Mouse (Mus musculus) thymus, postnatal 4 days (tissue): ENCODE results near the gene Erbin.
A peak's percentile ranks its signal among the peaks of the same experiment; 100 is the strongest.

Source experiments
- DNase-seq: peaks from one replicate; pipeline ENCODE4 v3.0.0; 2021

Gene Erbin

GRCm38 (mm10) chr13:103920261-103920932 lies at the start of gene Erbin:
Gene Erbin (minus strand): TSS chr13:103920514.
- DNase-seq, result peak; percentile 83

DNA sequence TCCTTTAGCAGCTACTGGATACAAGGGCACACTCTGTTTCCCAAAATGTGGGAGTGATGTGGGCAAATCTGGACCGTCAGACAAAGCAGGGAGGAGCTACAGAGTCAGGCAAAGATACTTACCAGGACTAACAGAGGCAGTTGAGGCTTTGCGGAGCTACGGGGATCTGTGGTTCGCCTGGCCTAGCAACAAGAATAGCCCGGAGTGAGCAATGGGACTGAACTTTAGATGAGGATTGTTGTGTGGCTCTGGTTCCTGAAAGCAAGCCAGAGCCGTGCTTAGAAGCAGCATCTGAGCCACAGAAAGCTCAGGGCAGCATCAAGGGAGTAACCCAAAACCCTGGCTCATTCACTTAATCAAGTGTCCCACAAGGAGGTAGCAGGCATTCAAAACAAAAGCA lies 49.6 kb upstream of the Erbin start:
- no peak for DNase-seq

DNA sequence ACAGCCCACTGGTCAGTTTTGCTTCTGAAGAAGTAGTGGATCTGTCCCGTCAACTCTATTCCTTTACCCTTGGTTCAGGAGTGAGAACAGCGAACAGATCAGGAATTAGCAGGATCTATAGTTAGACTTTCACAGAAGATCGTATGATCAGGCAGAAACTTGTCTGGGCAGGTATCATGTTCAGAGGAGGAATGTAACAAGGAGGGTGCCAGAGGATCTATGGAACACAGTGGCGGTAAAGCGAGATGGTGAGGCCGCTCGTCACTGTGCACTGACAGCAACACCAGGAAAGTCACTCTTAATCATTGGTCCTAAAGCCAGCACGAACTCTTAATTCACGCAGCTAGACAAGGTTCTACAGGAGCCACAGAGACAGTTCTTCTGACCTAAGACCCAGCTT lies 47.7 kb upstream of the Erbin start:
- no peak for DNase-seq

DNA sequence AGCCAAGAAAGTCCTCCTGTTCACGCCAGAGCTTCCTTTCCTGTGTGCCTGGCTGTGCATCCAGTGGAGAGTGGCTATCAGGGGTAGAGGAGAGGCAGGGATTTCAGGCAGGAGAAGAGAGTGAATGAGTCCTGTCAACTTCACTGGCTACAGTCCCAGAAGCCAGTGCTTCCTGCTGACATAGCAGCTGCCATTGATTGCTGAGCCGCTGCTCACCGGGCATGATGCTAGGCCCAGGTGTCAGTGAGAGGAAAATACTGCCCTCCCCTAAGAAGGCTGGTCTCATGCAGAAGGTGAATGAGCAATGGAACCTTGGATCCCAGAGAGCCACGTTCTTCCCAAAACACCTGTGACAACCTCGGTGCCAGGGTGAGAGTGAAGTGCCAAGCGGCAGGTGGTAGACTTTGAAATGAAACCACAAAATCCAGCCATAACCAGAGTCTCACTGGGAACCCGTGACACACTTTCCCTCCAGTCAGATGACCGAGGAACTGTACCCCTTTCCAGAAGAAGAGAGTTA lies 46.4 kb upstream of the Erbin start:
- DNase-seq, result no peak

DNA sequence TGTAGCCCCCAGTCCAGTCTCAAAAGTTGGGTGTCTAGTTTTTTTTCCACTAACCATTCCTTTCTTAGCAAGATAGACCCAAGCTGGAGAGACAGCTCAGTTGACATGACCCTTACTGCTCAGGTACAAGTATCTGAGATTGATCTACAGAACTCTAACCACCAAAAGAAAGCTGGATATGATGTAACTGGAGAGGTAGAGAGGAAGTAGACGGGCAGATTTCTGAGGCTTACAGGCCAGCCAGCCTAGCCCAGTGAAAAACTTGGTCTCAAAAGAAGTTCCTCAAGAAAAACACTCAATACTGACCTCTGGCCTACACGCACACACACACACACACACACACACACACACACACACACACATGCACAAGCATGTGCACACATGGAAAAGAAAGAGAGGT lies 44.9 kb upstream of the Erbin start:
- no peak for DNase-seq

GRCm38 (mm10) chr13:103963094-103963493 lies 42.8 kb upstream of the Erbin start:
- DNase-seq, result no peak

DNA sequence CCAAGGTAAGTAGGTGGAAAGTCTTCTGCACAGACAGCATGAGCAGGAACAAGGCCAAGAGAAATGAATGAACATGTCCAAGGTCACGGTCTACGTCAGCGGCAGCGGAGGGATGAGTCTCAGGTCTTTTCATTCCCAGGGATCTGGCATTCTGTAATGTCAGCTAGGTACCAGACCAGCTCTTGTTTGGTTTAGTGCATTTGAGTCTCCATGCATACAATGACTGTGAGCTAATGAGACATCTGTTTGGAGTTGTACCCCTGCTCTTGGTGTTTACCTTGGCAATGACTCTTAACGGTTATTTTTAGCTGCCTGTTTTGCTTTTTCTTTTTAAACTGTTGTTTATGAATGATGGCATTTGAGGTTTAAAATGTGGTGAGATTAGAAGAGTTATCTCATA lies 39.5 kb upstream of the Erbin start:
- DNase-seq, result no peak

- no peak for DNase-seq
Measured at GRCm38 (mm10) chr13:103958607-103959123, 38.4 kb upstream of the Erbin start.

- DNase-seq, result no peak
Measured at GRCm38 (mm10) chr13:103957175-103957940, 37.0 kb upstream of the Erbin start.

DNA sequence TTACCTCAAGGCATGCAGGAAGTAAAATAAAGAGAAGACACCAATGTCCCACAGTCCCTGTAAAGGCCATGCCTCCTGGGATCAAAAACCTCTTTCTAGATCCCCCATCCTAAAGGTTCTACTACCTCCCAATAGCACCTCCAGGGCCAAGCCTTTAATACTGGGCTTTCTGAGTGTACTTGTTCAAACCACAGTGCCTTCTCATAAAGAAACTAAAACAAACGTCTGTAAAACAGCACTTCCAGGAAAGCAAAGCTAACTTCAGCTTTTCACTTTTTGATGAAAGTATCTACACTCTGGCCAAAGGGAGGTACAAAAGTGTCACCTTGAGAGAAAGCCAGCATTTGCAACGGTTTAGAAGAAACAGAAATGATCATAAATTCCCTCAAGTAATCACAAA lies 35.3 kb upstream of the Erbin start:
- DNase-seq, result no peak

DNA sequence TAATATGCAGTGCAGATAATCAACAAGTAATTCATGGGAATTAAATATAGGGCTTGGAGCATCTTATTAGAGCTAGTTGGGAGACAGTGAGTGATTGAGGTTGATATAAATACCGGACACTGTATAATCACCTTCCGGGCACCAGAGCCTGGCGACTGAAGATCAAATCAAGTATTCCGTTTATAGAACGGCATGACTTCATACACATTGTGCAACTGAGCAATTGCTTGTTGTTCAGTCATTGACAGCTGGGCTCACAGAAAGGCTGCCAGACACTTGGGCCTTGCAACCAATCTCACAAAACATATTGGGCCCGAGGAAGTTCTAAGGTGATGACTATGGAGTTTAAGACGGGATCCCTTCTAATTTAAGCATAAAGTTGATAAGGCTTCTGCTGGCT lies 31.1 kb upstream of the Erbin start:
- DNase-seq, result no peak

DNA sequence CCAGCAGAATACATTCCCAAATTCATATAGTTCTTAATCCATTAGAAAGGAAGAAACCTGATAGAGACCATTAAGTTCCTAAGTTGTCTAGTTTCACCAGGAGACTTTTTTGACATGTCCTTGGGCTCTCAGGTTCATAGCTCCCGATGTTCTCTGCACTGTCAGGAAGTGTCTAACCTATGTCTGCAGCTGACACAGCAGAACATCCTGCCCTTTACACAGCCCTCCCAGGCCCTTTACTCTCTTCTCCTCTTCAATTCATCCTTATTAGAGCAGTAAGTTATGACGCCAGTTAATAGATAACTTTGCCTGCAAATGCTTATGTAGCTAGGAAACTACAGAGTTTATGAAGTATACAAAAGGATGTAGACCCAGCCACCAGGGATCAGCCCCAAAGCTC lies 20.5 kb upstream of the Erbin start:
- DNase-seq, result no peak

DNA sequence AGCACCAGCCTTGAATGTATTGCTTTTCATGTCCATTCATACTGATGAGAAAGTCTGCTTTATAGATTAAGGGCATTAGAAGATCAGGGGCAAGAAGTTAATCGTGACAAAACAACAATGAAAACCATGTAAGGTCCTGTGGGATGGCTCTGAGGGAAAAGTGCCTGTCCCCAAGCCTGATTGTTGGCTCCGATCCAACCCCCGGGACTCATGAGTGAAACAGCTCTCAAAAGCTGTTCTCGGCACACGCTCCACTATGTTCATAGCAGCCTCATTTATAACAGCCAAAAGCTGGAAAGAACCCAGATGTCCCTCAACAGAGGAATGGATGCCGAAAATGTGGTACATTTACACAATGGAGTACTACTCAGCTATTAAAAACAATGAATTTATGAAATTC lies 4.3 kb upstream of the Erbin start:
- DNase-seq, result no peak

DNA sequence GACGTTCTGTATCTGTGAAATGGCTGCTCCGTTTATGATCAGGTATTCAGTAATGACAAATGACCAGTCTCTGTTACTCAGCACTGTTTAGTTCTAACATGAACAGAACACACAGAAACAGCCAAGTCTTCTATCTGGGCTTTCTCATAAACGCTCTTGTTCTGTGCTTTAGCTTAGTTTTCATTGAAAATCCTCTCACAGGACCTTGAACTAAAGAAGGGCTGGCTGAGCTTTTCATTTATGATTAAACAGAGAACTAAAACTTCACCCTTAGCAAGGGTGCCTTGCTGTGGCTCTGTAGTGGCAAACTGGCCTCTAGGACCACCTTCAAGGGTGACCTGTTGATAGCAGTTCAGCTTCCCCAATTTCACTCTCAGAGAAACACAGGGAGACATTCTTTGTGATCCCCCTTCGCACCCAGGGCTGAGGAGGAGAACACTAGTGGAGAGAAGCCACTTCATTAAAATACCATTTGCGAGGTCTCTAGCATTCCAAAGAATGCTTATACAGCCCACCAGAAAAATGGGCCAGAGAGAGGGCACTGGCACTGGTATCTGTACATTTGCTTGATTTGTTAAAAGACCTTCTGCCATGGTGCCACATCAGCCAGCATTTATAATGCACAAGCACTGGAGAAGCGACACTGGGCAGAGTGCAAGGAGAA lies 3.2 kb upstream of the Erbin start:
- DNase-seq, result no peak

- no peak for DNase-seq
Measured at GRCm38 (mm10) chr13:103921831-103922380, 1.6 kb upstream of the Erbin start.

- peak; percentile 92 for DNase-seq
Measured at GRCm38 (mm10) chr13:103920933-103921830, 868 bp upstream of the Erbin start.

DNA sequence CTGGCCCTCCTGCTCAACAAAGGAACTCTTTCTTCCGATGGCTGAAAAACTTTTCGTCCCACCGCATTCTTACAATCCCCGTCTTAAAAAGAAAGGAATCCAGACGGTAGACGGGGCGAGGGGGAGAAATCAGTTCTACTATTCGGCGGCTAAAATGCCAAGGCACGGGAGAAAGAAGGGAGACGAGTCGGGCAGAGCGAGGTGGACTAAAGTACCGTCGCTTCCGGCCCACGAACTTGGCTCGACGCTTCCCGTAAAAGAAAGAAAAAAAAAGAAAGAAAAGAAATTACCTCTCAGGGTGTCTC lies 406 bp downstream of the Erbin start:
- no peak for DNase-seq

- peak; percentile 42 for DNase-seq
Measured at GRCm38 (mm10) chr13:103919234-103919955, 919 bp downstream of the Erbin start.

GRCm38 (mm10) chr13:103918432-103918831 lies 1.9 kb downstream of the Erbin start:
- DNase-seq, result no peak

DNA sequence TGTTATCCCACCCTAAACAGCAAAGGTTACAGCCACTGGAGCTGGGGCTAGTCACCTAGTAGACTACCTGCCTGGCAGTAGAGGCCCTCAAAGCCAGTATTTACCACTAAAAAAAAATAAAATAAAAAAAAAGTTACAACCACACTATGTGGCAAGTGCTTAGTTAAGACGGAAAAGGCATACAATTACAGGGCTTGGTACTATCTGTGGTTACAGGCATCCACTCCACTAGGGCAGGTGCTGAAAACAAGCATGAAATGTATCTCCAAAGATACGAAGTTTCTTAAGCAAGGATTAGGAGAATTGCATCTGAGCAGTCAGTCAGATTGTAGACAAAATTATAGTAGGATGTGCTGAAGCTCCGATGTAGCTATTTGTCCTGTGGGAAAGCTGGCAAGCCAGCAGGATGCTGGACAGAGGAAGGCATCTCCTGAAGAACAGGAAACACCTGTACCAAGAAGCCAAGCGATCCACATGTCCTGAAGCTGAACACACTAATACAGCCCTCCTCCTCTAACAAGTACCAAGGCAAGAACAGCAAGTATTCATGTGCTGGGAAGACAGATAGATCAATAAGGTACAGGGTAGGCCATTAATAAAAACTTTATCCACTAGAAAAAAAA lies 6.1 kb downstream of the Erbin start:
- DNase-seq, result no peak

DNA sequence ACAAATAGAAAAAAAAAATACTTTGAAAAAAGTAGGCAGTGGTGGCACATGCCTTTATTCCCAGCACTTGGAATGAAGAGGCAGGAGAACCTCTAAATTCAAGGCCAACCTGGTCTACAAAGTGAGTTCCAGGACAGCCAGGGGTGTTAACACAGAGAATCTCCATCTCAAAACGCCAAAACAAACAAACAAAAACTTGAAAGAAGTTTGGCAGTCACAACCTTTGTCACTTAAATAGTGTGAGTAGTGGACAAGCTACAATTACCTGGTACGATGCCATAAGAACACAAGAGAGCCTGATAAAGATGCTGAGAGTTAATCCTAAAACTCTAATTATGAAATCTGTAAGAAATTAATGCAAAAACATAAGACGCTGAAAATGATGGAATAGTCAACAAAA lies 8.0 kb downstream of the Erbin start:
- no peak for DNase-seq
